Mouse (Mus musculus) adrenal gland, postnatal 36 days (tissue): ENCODE data around the gene Itih5. TPM values are rescaled to one million over a fixed set of nuclear protein-coding genes. Genes with fewer than 3 reads are reported as not detected.

Experiments used
- DNase-seq, 2 experiments: peaks; one replicate each; pipeline ENCODE4 v3.0.0; 2021; ENCODE audit warnings: mixed read lengths in 1 of 2
- total RNA-seq, 2 experiments: library from RNA; stranded (reverse); gene quantifications; 2 replicates each; pipeline ENCODE4 v1.2.3; 2021

Gene Itih5
- total RNA-seq, 2 experiments from 2014 or later = 29.7 to 38.5 TPM

- DNase-seq = no peak
Measured at GRCm38 (mm10) chr2:10167283-10167682, 13.9 kb downstream of the Itih5 start.

GRCm38 (mm10) chr2:10168016-10168415 is 14.6 kb downstream of the Itih5 start:
- DNase-seq = no peak

GRCm38 (mm10) chr2:10169991-10170390 is 16.6 kb downstream of the Itih5 start:
- peak in 1 of 2 experiments; percentile 12 for DNase-seq

GRCm38 (mm10) chr2:10193553-10193952 is 40.2 kb downstream of the Itih5 start:
- no peak for DNase-seq

GRCm38 (mm10) chr2:10195162-10195561 is 41.8 kb downstream of the Itih5 start:
- no peak for DNase-seq

GRCm38 (mm10) chr2:10199326-10199725 is 46.0 kb downstream of the Itih5 start:
- peak; percentile 37 to 66 for DNase-seq

- no peak for DNase-seq
Measured at GRCm38 (mm10) chr2:10200736-10201285, 47.4 kb downstream of the Itih5 start.

GRCm38 (mm10) chr2:10204301-10204700 is 50.9 kb downstream of the Itih5 start:
- DNase-seq = no peak

GRCm38 (mm10) chr2:10213468-10213867 is 60.1 kb downstream of the Itih5 start:
- DNase-seq = no peak

- peak; percentile 11 to 25 for DNase-seq
Measured at GRCm38 (mm10) chr2:10215876-10216565, 62.6 kb downstream of the Itih5 start.

GRCm38 (mm10) chr2:10216566-10217247 is 63.3 kb downstream of the Itih5 start:
- DNase-seq = peak; percentile 18 to 60

GRCm38 (mm10) chr2:10221862-10222261 is 68.5 kb downstream of the Itih5 start:
- no peak for DNase-seq

GRCm38 (mm10) chr2:10226907-10227306 is 73.5 kb downstream of the Itih5 start:
- no peak for DNase-seq

- no peak for DNase-seq
Measured at GRCm38 (mm10) chr2:10231971-10232370, 78.6 kb downstream of the Itih5 start.

GRCm38 (mm10) chr2:10236554-10236953 is 83.2 kb downstream of the Itih5 start:
- DNase-seq = no peak

- DNase-seq = no peak
Measured at GRCm38 (mm10) chr2:10242970-10243369, 89.6 kb downstream of the Itih5 start.

GRCm38 (mm10) chr2:10250441-10250840 is 97.1 kb downstream of the Itih5 start:
- DNase-seq = peak; percentile 53 to 61

- DNase-seq = no peak
Measured at GRCm38 (mm10) chr2:10250926-10251325, 97.6 kb downstream of the Itih5 start.

- no peak for DNase-seq
Measured at GRCm38 (mm10) chr2:10251466-10251865, 98.1 kb downstream of the Itih5 start.

- no peak for DNase-seq
Measured at GRCm38 (mm10) chr2:10252016-10252415, 98.6 kb downstream of the Itih5 start.

GRCm38 (mm10) chr2:10253351-10253750 is 100.0 kb downstream of the Itih5 start:
- no peak for DNase-seq

- no peak for DNase-seq
Measured at GRCm38 (mm10) chr2:10256949-10257348, 103.6 kb downstream of the Itih5 start.

GRCm38 (mm10) chr2:10258312-10258711 is 104.9 kb downstream of the Itih5 start:
- no peak for DNase-seq
